Mouse (Mus musculus): ENCODE results near the gene Gas7. TPM values are rescaled to one million over a fixed set of nuclear protein-coding genes. Genes with fewer than 3 reads are reported as not detected.

The Gas7 gene
- total and polyA plus RNA-seq, 2 experiments: 1.5 to 1.7 TPM

- no peak within 1 kb of the TSS for H3K27ac ChIP-seq (replicated peaks; ENCODE audit: insufficient read depth, low read depth, low read length)
- no peaks in the 10 kb centered on the region for H3K36me3 ChIP-seq (ENCODE audit: control insufficient read depth, insufficient read depth, low read length)
- H3K9ac ChIP-seq (ENCODE audit: low read depth, low read length): no peak within 1 kb of the TSS
- H3K4me1 ChIP-seq (ENCODE audit: control insufficient read depth, insufficient read depth, low read length): no peaks in the 10 kb centered on the region
- no peak within 1 kb of the TSS for H3K4me3 ChIP-seq (ENCODE audit: insufficient read depth, low read depth, low read length)
- WGBS: 78% methylated on average over 7 of the region's 7 CpGs
- no peaks in the 10 kb centered on the region for H3K79me2 ChIP-seq (ENCODE audit: control insufficient read depth, insufficient read depth, low read length)
- H3K27me3 ChIP-seq (ENCODE audit: control insufficient read depth, insufficient read depth, low read length): no peaks in the 10 kb centered on the region
- TF ChIP-seq CTCF (IDR thresholded peaks at IDR 0.05; ENCODE audit: low read depth, low read length): no peak
- no peak for TF ChIP-seq POLR2A (IDR thresholded peaks at IDR 0.05; ENCODE audit: extremely low read depth, insufficient read depth, low read length)
- DNase-seq (ENCODE audit: extremely low read depth, low read depth, low spot score): no peak
Measured at GRCm38 (mm10) chr11:67694703-67695376, 239.6 kb downstream of the Gas7 start, which contains the start of gene Rcvrn. Gene Rcvrn (plus strand): TSS chr11:67695326.

DNA sequence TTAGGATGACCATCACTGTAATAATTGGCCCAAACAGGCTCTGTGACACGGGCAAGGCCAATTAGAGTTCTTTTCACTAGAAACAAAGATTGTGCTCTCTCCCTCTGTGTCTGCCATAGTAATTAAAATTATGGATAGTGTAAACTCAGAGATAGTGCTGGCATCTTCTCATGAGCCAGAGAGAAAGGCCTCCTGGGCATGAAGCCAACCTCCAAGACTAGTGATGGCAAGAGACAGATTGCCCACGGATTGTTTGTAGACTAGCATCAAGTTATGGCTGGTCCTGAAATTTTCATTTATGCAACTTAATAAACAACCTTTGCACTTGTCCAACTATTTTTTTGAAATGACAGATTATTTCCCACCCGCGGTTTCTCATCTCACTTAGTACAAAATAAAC, 257.7 kb downstream of the Gas7 start:
- H3K9ac ChIP-seq (ENCODE audit: low read depth, low read length): no peak overlapping the region
- no peak overlapping the region for H3K4me3 ChIP-seq (ENCODE audit: insufficient read depth, low read depth, low read length)
- no peaks in the 10 kb centered on the region for H3K27me3 ChIP-seq (ENCODE audit: control insufficient read depth, insufficient read depth, low read length)
- no peaks in the 10 kb centered on the region for H3K36me3 ChIP-seq (ENCODE audit: control insufficient read depth, insufficient read depth, low read length)
- H3K4me1 ChIP-seq (ENCODE audit: control insufficient read depth, insufficient read depth, low read length): no peaks in the 10 kb centered on the region
- 69% methylated on average over 4 of the region's 4 CpGs for WGBS
- no peaks in the 10 kb centered on the region for H3K79me2 ChIP-seq (ENCODE audit: control insufficient read depth, insufficient read depth, low read length)
- no peak overlapping the region for H3K27ac ChIP-seq (replicated peaks; ENCODE audit: insufficient read depth, low read depth, low read length)
- peak; percentile 4 for DNase-seq (ENCODE audit: extremely low read depth, low read depth, low spot score)
- TF ChIP-seq POLR2A (IDR thresholded peaks at IDR 0.05; ENCODE audit: extremely low read depth, insufficient read depth, low read length) (no peak), CTCF (IDR thresholded peaks at IDR 0.05; ENCODE audit: low read depth, low read length) (no peak)

DNA sequence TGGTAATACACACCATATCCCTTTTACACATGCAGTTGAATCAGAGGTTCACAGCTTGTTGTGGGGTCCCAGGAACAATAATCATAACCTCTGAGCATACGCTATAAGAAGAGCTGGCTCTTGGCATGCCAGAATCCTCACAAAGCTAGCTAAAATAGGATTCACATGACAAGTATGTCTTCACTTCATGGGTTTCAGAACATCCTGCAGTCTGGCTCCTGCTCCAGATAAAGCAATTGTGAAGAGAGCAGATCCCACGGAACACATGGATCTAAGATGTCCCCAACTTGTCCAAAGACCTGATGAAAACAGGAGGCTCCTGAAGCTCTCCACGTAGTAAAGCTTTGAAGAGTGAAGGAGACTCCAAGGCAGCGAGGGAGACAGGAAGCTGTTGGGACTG, 260.1 kb downstream of the Gas7 start:
- no peak for DNase-seq (ENCODE audit: extremely low read depth, low read depth, low spot score)
- H3K79me2 ChIP-seq (ENCODE audit: control insufficient read depth, insufficient read depth, low read length): no peaks in the 10 kb centered on the region
- H3K4me3 ChIP-seq (ENCODE audit: insufficient read depth, low read depth, low read length): no peak overlapping the region
- WGBS: 86% methylated on average over 4 of the region's 4 CpGs
- TF ChIP-seq POLR2A (IDR thresholded peaks at IDR 0.05; ENCODE audit: extremely low read depth, insufficient read depth, low read length): no peak
- no peak for TF ChIP-seq CTCF (IDR thresholded peaks at IDR 0.05; ENCODE audit: low read depth, low read length)
- H3K9ac ChIP-seq (ENCODE audit: low read depth, low read length): no peak overlapping the region
- H3K4me1 ChIP-seq (ENCODE audit: control insufficient read depth, insufficient read depth, low read length): no peaks in the 10 kb centered on the region
- H3K36me3 ChIP-seq (ENCODE audit: control insufficient read depth, insufficient read depth, low read length): no peaks in the 10 kb centered on the region
- H3K27ac ChIP-seq (replicated peaks; ENCODE audit: insufficient read depth, low read depth, low read length): no peak overlapping the region
- H3K27me3 ChIP-seq (ENCODE audit: control insufficient read depth, insufficient read depth, low read length): no peaks in the 10 kb centered on the region

- no peaks in the 10 kb centered on the region for H3K79me2 ChIP-seq (ENCODE audit: control insufficient read depth, insufficient read depth, low read length)
- no peak for DNase-seq (ENCODE audit: extremely low read depth, low read depth, low spot score)
- H3K27me3 ChIP-seq (ENCODE audit: control insufficient read depth, insufficient read depth, low read length): no peaks in the 10 kb centered on the region
- no peaks in the 10 kb centered on the region for H3K4me1 ChIP-seq (ENCODE audit: control insufficient read depth, insufficient read depth, low read length)
- H3K9ac ChIP-seq (ENCODE audit: low read depth, low read length): no peak overlapping the region
- WGBS: 86% methylated on average over 5 of the region's 5 CpGs
- no peak overlapping the region for H3K27ac ChIP-seq (replicated peaks; ENCODE audit: insufficient read depth, low read depth, low read length)
- no peak overlapping the region for H3K4me3 ChIP-seq (ENCODE audit: insufficient read depth, low read depth, low read length)
- TF ChIP-seq CTCF (IDR thresholded peaks at IDR 0.05; ENCODE audit: low read depth, low read length) (no peak), POLR2A (IDR thresholded peaks at IDR 0.05; ENCODE audit: extremely low read depth, insufficient read depth, low read length) (no peak)
- no peaks in the 10 kb centered on the region for H3K36me3 ChIP-seq (ENCODE audit: control insufficient read depth, insufficient read depth, low read length)
Measured at GRCm38 (mm10) chr11:67721485-67721884, 266.2 kb downstream of the Gas7 start.

DNA sequence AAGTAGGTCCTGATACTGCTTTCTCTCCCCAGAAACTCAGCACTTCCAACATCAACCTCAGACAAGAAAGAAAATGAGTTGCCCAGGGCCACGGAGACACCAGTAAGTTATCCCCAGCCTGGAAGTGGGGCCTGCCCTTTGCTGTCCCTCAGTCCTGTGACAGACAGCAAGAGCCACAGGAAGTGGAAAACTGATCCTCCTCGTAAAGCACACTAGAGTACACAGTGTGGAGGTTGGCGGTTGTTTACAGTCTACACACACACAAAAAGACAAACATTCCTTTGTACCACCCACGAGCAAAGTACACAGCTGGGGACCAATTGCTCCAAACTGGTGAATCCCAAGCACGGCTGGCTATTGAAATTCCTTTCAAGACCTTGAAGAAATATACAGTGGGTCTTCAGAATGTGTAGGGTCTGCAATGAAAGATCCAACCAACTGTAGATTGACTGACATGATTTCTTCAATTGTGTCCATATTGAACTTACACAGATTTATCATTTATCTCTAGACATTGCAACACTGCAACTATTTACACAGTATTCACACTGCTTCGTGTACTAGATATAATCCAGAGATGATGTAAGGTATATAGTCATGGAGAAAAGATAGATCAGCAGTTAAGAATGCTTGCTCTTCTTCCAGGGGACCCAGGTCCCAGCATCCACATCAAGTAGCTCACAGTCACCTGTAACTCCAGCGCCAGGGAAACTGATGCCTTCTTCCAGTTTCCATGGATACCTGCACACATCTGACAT, 267.3 kb downstream of the Gas7 start:
- TF ChIP-seq POLR2A (IDR thresholded peaks at IDR 0.05; ENCODE audit: extremely low read depth, insufficient read depth, low read length) (no peak), CTCF (IDR thresholded peaks at IDR 0.05; ENCODE audit: low read depth, low read length) (no peak)
- no peaks in the 10 kb centered on the region for H3K36me3 ChIP-seq (ENCODE audit: control insufficient read depth, insufficient read depth, low read length)
- WGBS: 27% methylated on average over 7 of the region's 7 CpGs
- H3K27me3 ChIP-seq (ENCODE audit: control insufficient read depth, insufficient read depth, low read length): no peaks in the 10 kb centered on the region
- H3K4me3 ChIP-seq (ENCODE audit: insufficient read depth, low read depth, low read length): no peak overlapping the region
- H3K79me2 ChIP-seq (ENCODE audit: control insufficient read depth, insufficient read depth, low read length): no peaks in the 10 kb centered on the region
- H3K9ac ChIP-seq (ENCODE audit: low read depth, low read length): no peak overlapping the region
- no peaks in the 10 kb centered on the region for H3K4me1 ChIP-seq (ENCODE audit: control insufficient read depth, insufficient read depth, low read length)
- peak; percentile 19 for DNase-seq (ENCODE audit: extremely low read depth, low read depth, low spot score)
- H3K27ac ChIP-seq (replicated peaks; ENCODE audit: insufficient read depth, low read depth, low read length): no peak overlapping the region

Data from liver, adult 2 months (tissue).